In genomic region chr7:109468262-109468701, GRCm38 (mm10) we compare ENCODE assay signal across 15 mouse cellular contexts. TPM values are rescaled to one million over a fixed set of nuclear protein-coding genes. Genes with fewer than 3 reads are reported as not detected.
DNase-seq lines count a peak whose midpoint lies in the region; ATAC-seq lines count a peak whose summit lies in the region.
"Had no signal": no experiment of that assay in that cellular context is flagged by ENCODE, and none has a peak within 500 bp of the region (broad histone marks: within the 10 kb centered on the region; RNA-seq: fewer than 3 reads in every experiment).

No protein-coding gene starts in this region.

- DNase-seq in heart, adult 11 months, result peak; percentile 95
- DNase-seq in heart, embryonic 10.5 days (ENCODE audit: low spot score), result no peak
- peak; percentile 34 for DNase-seq in right cerebral cortex, adult 18-20 months
- no peak for DNase-seq in right cerebral cortex, postnatal 4 days
- peak; percentile 12 to 20 for DNase-seq in heart, postnatal 14 days
- DNase-seq in retina, embryonic 14.5 days (ENCODE audit: low spot score), result no peak
- DNase-seq in natural killer cell, adult 2 months (ENCODE audit: low spot score in 2 of 2), result no peak
- DNase-seq: embryo, embryonic 11 days; forebrain, postnatal 0 days; kidney, adult 18-20 months; lung, embryonic 14.5 days; thymus, postnatal 14 days had no signal

- H3K27me3 ChIP-seq in heart, embryonic 10.5 days (ENCODE audit: insufficient read depth, poor library complexity, severe bottlenecking), result no peaks in the 10 kb centered on the region
- H3K27me3 ChIP-seq: neural tube, embryonic 13.5 days had no signal

- intact Hi-C loops in heart, postnatal 14 days (cut with DNase I), result loop anchor here (5.0 kb wide), 1 partner anchor 49 kb away; the partner anchor contains the start of gene Rpl27a

- WGBS in heart, embryonic 10.5 days, result 49% methylated on average over 6 of the region's 6 CpGs

- no peak overlapping the region for H3K27ac ChIP-seq in heart, embryonic 10.5 days
- H3K27ac ChIP-seq: neural tube, embryonic 13.5 days had no signal

- H3K36me3 ChIP-seq in heart, embryonic 10.5 days, result no peaks in the 10 kb centered on the region
- H3K36me3 ChIP-seq: neural tube, embryonic 13.5 days had no signal

- no peak overlapping the region for H3K4me3 ChIP-seq in heart, embryonic 10.5 days
- H3K4me3 ChIP-seq: neural tube, embryonic 13.5 days had no signal

- no peak for ATAC-seq in monocyte, adult 5-6 weeks (replicated peaks; ENCODE audit: insufficient number of reproducible peaks, low FRiP score, low TSS enrichment, poor library complexity, severe bottlenecking)
- ATAC-seq: forebrain, postnatal 0 days had no signal

- H3K9me3 ChIP-seq in heart, embryonic 10.5 days, result no peaks in the 10 kb centered on the region
- H3K9me3 ChIP-seq: neural tube, embryonic 13.5 days had no signal

- peaks cover 13% of the 10 kb centered on the region; the same call in 1 of the 2 replicates for H3K4me1 ChIP-seq in heart, embryonic 10.5 days

RNA-seq across cellular contexts. Expression of gene Stk33, which starts 29.4 kb away (rescaled TPM):
- 0.24 TPM in 1 of 2 replicates, not detected in the other for polyA plus RNA-seq in heart, embryonic 10.5 days (2016; fragmentation: Nextera tagmentation; extraction: Ambion mirVana)
- under 1 TPM in 1 of 2 experiments, not detected in 1; 0.17 TPM for total RNA-seq in heart, postnatal 14 days (2021)
- total RNA-seq in monocyte, adult 5-6 weeks (2017), result not detected in 3 replicates
- polyA plus RNA-seq: spleen, adult 2 months had no signal

RNA-seq across cellular contexts. Expression of gene Trim66, which starts 39.7 kb away (rescaled TPM):
- polyA plus RNA-seq in heart, embryonic 10.5 days (2016; fragmentation: Nextera tagmentation; extraction: Ambion mirVana), result 0.08 TPM in 1 of 2 replicates, not detected in the other
- total RNA-seq in heart, postnatal 14 days (2021), result under 1 TPM; 0.02 to 0.12 TPM
- total RNA-seq in monocyte, adult 5-6 weeks (2017), result under 0.01 to 0.19 TPM in 2 of 3 replicates, not detected in the other

RNA-seq across cellular contexts. Expression of gene Rpl27a, which starts 50.7 kb away (rescaled TPM):
- polyA plus RNA-seq in heart, embryonic 10.5 days (2016; fragmentation: Nextera tagmentation; extraction: Ambion mirVana), result 91.3 and 105 TPM in 2 replicates
- total RNA-seq in heart, postnatal 14 days (2021), result 100 to 1,000 TPM; 100 to 103 TPM
- total RNA-seq in monocyte, adult 5-6 weeks (2017), result 372 to 417 TPM (median 387 TPM) in 3 replicates

Comparison
In these comparisons a context has a peak if more than half of its experiments do, and no peak if none do; other contexts are left out.
1. DNase-seq: peak in heart, adult 11 months (single experiment), right cerebral cortex, adult 18-20 months (single experiment) and heart, postnatal 14 days (2 of 2); none in heart, embryonic 10.5 days (single experiment), right cerebral cortex, postnatal 4 days (single experiment), retina, embryonic 14.5 days (single experiment) and natural killer cell, adult 2 months (0 of 2).